Mouse (Mus musculus): Measurements from ENCODE around the gene Adamts12. TPM values are rescaled to one million over a fixed set of nuclear protein-coding genes. Genes with fewer than 3 reads are reported as not detected.

Adamts12 gene
- 3.2 and 3.5 TPM in 2 replicates for polyA plus RNA-seq (2016; fragmentation: Nextera tagmentation; extraction: Ambion mirVana)

GRCm38 (mm10) chr15:11064558-11065411, at the start of gene Adamts12:
Gene Adamts12 (plus strand): TSS chr15:11064790.
- ATAC-seq (ENCODE audit: low FRiP score): peak; percentile 88
- Histone ChIP-seq H3K4me1 (peaks cover 29% of the 10 kb centered on the region), H3K27ac (peak within 1 kb of the TSS; percentile 74), H3K9me3 (replicated peaks) (no peaks in the 10 kb centered on the region), H3K27me3 (no peaks in the 10 kb centered on the region), H3K4me3 (peak within 1 kb of the TSS; percentile 25), H3K4me2 (replicated peaks) (peak within 1 kb of the TSS; percentile 61), H3K36me3 (no peaks in the 10 kb centered on the region), H3K9ac (peak within 1 kb of the TSS; percentile 49; the same call in 1 of the 2 replicates)
- 1% methylated on average over 25 of the region's 25 CpGs for WGBS

GRCm38 (mm10) chr15:11014931-11015330, 49.7 kb upstream of the Adamts12 start:
- Histone ChIP-seq H3K4me2 (replicated peaks) (no peak overlapping the region), H3K27me3 (no peaks in the 10 kb centered on the region), H3K4me1 (no peaks in the 10 kb centered on the region), H3K9me3 (replicated peaks) (no peaks in the 10 kb centered on the region), H3K36me3 (no peaks in the 10 kb centered on the region), H3K9ac (no peak overlapping the region), H3K27ac (no peak overlapping the region), H3K4me3 (no peak overlapping the region)
- WGBS: 51% methylated on average over 2 of the region's 2 CpGs
- no peak for ATAC-seq (ENCODE audit: low FRiP score)

DNA sequence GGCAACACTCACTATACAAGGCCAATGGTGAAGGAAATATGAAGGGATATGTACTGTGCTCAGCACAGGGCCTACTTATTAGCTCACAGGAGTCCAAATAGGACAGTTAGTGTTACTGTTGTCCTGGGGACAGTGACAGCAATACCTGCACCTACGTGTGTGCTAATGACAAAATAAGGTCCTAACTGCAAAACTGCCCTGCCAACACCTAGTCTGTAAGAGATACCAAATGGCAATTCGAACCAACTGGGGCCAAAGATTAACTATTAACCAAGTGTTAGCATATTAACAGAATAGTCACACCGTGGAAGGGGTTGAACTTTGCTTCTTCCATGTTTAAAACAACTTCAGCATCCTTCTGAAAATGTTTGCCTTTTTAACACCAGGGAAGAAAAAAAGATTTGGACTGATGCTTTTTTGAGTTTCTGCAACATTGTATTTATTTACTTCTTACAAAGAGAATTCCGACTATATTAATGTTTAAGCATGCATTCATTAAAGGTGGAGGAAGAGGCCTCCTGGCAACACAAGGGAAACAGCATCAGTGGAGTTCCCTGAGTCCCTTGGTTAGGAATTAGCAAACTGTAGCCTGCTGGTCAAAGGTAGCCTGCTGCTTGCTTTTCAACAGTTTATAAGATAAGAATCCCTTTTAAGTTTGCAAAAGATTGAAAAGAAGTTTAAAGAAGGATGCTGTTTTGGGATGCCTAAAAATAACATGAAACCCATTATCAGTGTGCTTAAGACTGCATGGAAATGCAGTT, 37.6 kb upstream of the Adamts12 start:
- Histone ChIP-seq H3K9me3 (replicated peaks) (no peaks in the 10 kb centered on the region), H3K4me2 (replicated peaks) (no peak overlapping the region), H3K4me1 (no peaks in the 10 kb centered on the region), H3K4me3 (no peak overlapping the region), H3K27ac (no peak overlapping the region), H3K36me3 (no peaks in the 10 kb centered on the region), H3K27me3 (no peaks in the 10 kb centered on the region), H3K9ac (no peak overlapping the region)
- ATAC-seq (ENCODE audit: low FRiP score): no peak
- WGBS: 68% methylated on average over 4 of the region's 4 CpGs

DNA sequence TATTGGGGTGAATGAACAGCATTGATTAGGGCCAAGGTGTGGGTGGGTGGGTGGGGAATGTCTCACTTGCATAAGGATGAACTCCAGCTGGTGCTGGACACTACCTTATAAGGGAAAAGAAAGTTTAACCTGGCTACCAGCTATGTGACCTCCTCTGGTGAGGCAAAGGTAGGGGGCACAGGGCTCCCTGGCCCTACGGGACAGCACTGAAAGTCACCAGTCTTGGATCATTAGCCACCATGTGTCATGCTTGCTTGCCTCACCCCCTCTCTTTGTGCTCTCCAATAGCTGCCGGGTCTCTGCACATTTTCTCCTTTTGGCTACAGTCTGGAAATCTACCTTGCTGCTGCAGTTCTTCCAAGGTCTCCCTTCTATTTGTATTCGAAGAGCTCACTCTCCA, 34.4 kb upstream of the Adamts12 start:
- H3K27me3 ChIP-seq: peaks cover 18% of the 10 kb centered on the region
- no peaks in the 10 kb centered on the region for H3K4me1 ChIP-seq
- no peak for ATAC-seq (ENCODE audit: low FRiP score)
- no peak overlapping the region for H3K9ac ChIP-seq
- H3K9me3 ChIP-seq (replicated peaks): no peaks in the 10 kb centered on the region
- 73% methylated on average over 3 of the region's 3 CpGs for WGBS
- no peak overlapping the region for H3K4me3 ChIP-seq
- no peak overlapping the region for H3K4me2 ChIP-seq (replicated peaks)
- H3K36me3 ChIP-seq: no peaks in the 10 kb centered on the region
- no peak overlapping the region for H3K27ac ChIP-seq

DNA sequence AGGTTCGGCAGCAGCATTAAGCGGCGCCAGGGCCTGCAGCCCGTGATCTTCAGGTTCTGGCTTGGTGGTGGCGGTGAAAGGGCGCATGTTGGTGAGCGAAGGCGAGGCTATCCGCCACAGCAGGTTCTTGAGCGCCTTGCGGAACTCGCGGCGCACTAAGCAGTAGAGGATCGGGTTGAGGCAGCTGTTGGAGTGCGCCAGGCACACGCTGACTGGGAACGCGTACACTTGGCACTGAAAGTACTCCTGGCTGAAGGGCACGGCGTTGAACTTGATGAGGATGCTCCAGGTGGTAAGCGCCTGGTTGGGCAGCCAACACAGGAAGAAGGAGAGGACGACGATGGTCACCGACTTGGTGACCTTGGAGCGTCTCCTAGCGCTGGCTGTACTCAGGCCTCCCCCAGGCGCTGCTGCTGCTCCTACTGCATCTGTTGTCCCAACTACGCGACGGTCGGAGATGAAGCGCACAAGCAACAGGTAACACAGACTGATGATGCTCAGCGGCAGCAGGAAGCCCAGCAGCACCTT, 28.6 kb upstream of the Adamts12 start:
- H3K27me3 ChIP-seq: peaks cover 51% of the 10 kb centered on the region
- H3K9ac ChIP-seq: peak overlapping the region; percentile 43; the same call in 1 of the 2 replicates
- no peaks in the 10 kb centered on the region for H3K36me3 ChIP-seq
- peak overlapping the region; percentile 40 for H3K4me3 ChIP-seq
- 4% methylated on average over 34 of the region's 34 CpGs for WGBS
- peaks cover 22% of the 10 kb centered on the region for H3K4me1 ChIP-seq
- ATAC-seq (ENCODE audit: low FRiP score): peak; percentile 34; the same call in 1 of the 2 replicates
- peak overlapping the region; percentile 64 for H3K4me2 ChIP-seq (replicated peaks)
- H3K9me3 ChIP-seq (replicated peaks): no peaks in the 10 kb centered on the region
- H3K27ac ChIP-seq: no peak overlapping the region

GRCm38 (mm10) chr15:11036535-11037375, 27.8 kb upstream of the Adamts12 start:
- peak; percentile 49 for ATAC-seq (ENCODE audit: low FRiP score)
- peaks cover 51% of the 10 kb centered on the region for H3K27me3 ChIP-seq
- 3% methylated on average over 49 of the region's 49 CpGs for WGBS
- H3K4me2 ChIP-seq (replicated peaks): peak overlapping the region; percentile 64
- H3K9ac ChIP-seq: peak overlapping the region; percentile 43
- no peaks in the 10 kb centered on the region for H3K36me3 ChIP-seq
- no peak overlapping the region for H3K27ac ChIP-seq
- no peaks in the 10 kb centered on the region for H3K9me3 ChIP-seq (replicated peaks)
- H3K4me3 ChIP-seq: peak overlapping the region; percentile 40
- peaks cover 22% of the 10 kb centered on the region for H3K4me1 ChIP-seq

DNA sequence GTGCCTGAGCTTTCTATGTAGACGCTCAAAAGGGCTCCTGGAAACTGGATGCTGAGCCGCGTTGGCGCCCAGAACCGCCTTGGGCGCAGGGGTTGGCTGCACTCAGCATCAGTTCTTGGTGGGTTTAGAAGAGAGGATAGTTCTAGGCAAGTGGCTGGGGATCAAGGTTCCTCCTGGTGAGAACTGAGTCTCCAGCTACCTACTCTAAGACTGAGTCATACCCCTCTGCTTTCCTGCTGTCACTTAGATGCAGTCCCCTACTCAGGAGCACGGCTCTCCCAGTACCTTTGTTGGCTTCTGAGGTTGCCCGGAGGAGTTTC, 27.3 kb upstream of the Adamts12 start:
- 0 out of 2 replicates have a peak, but pooled peaks have one; percentile 27 for ATAC-seq (ENCODE audit: low FRiP score)
- no peaks in the 10 kb centered on the region for H3K36me3 ChIP-seq
- H3K4me2 ChIP-seq (replicated peaks): peak overlapping the region; percentile 64
- peak overlapping the region; percentile 43 for H3K9ac ChIP-seq
- no peak overlapping the region for H3K27ac ChIP-seq
- peak overlapping the region; percentile 40 for H3K4me3 ChIP-seq
- H3K4me1 ChIP-seq: peaks cover 22% of the 10 kb centered on the region
- 6% methylated on average over 8 of the region's 8 CpGs for WGBS
- peaks cover 51% of the 10 kb centered on the region for H3K27me3 ChIP-seq
- H3K9me3 ChIP-seq (replicated peaks): no peaks in the 10 kb centered on the region

DNA sequence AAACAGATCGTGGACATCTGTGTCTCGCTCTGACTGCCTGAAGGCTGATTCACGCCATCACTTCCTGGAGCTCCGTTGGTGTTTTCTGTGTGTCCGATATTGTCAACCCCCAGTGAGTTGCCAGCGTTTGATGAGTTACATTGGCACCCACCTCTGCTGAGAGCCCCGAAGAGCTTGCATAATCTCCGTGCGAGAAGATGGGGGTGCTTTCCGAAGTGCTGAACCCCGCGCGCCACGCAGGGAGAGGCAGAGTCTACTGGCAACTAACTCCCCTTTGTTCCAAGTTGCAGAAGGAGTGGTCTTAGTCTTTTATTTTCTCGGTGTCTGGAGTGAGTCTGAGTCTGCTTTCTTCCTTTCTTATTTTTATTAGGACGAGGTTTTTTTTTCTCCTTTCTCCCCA, 26.9 kb upstream of the Adamts12 start, which contains the start of gene Rxfp3:
Rxfp3 (minus strand) TSS at position 281 of the 400 bp plus-strand sequence.
- H3K4me1 ChIP-seq: peaks cover 22% of the 10 kb centered on the region
- H3K4me3 ChIP-seq: peak within 1 kb of the TSS; percentile 40
- no peak within 1 kb of the TSS for H3K27ac ChIP-seq
- WGBS: 3% methylated on average over 16 of the region's 16 CpGs
- H3K9me3 ChIP-seq (replicated peaks): no peaks in the 10 kb centered on the region
- no peak for ATAC-seq (ENCODE audit: low FRiP score)
- H3K27me3 ChIP-seq: peaks cover 51% of the 10 kb centered on the region
- peak within 1 kb of the TSS; percentile 43 for H3K9ac ChIP-seq
- no peaks in the 10 kb centered on the region for H3K36me3 ChIP-seq
- H3K4me2 ChIP-seq (replicated peaks): peak within 1 kb of the TSS; percentile 64

DNA sequence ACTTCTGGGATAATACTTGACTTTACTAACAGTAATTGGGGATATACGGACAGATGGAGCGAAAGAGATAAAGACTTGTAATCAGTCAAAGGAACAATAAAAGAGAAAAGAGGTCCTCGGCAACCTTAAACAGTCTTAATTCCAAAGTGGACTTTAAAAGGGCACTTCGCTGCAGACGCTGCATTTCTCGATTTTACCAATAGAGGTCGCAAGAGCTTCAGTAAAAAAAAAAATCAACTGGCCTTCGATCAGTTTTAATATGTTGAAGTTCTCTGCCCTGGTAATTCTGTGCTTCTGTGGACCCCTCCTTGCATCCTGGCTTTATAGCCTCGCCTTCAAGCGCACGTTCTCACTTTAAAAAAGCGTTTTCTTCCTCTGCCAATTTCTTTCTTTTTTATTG, 26.1 kb upstream of the Adamts12 start:
- H3K36me3 ChIP-seq: no peaks in the 10 kb centered on the region
- H3K4me1 ChIP-seq: peaks cover 22% of the 10 kb centered on the region
- H3K4me2 ChIP-seq (replicated peaks): no peak overlapping the region
- no peaks in the 10 kb centered on the region for H3K9me3 ChIP-seq (replicated peaks)
- H3K27me3 ChIP-seq: peaks cover 50% of the 10 kb centered on the region
- no peak for ATAC-seq (ENCODE audit: low FRiP score)
- H3K4me3 ChIP-seq: no peak overlapping the region
- no peak overlapping the region for H3K9ac ChIP-seq
- WGBS: 5% methylated on average over 12 of the region's 12 CpGs
- H3K27ac ChIP-seq: no peak overlapping the region

- H3K9me3 ChIP-seq (replicated peaks): no peaks in the 10 kb centered on the region
- H3K27ac ChIP-seq: no peak overlapping the region
- H3K4me3 ChIP-seq: no peak overlapping the region
- no peak for ATAC-seq (ENCODE audit: low FRiP score)
- H3K36me3 ChIP-seq: no peaks in the 10 kb centered on the region
- H3K27me3 ChIP-seq: peaks cover 35% of the 10 kb centered on the region
- 69% methylated on average over 5 of the region's 5 CpGs for WGBS
- H3K4me2 ChIP-seq (replicated peaks): no peak overlapping the region
- no peak overlapping the region for H3K9ac ChIP-seq
- H3K4me1 ChIP-seq: peaks cover 22% of the 10 kb centered on the region
Observed at GRCm38 (mm10) chr15:11040067-11040466, 24.5 kb upstream of the Adamts12 start.

GRCm38 (mm10) chr15:11041229-11041628, 23.4 kb upstream of the Adamts12 start:
- Histone ChIP-seq H3K9me3 (replicated peaks) (no peaks in the 10 kb centered on the region), H3K27me3 (peaks cover 23% of the 10 kb centered on the region), H3K4me1 (peaks cover 16% of the 10 kb centered on the region), H3K27ac (no peak overlapping the region), H3K36me3 (no peaks in the 10 kb centered on the region), H3K9ac (no peak overlapping the region), H3K4me3 (no peak overlapping the region), H3K4me2 (replicated peaks) (no peak overlapping the region)
- 89% methylated on average over 2 of the region's 2 CpGs for WGBS
- ATAC-seq (ENCODE audit: low FRiP score): no peak
